Mouse (Mus musculus): ENCODE data around the gene Tcte3.
A peak's percentile ranks its signal among the peaks of the same experiment; 100 is the strongest.
"Not testable (repeated sequence)": the region's sequence is repeated elsewhere in the genome, so short reads cannot be mapped to it uniquely, and the experiment has no call there.

The Tcte3 gene

DNA sequence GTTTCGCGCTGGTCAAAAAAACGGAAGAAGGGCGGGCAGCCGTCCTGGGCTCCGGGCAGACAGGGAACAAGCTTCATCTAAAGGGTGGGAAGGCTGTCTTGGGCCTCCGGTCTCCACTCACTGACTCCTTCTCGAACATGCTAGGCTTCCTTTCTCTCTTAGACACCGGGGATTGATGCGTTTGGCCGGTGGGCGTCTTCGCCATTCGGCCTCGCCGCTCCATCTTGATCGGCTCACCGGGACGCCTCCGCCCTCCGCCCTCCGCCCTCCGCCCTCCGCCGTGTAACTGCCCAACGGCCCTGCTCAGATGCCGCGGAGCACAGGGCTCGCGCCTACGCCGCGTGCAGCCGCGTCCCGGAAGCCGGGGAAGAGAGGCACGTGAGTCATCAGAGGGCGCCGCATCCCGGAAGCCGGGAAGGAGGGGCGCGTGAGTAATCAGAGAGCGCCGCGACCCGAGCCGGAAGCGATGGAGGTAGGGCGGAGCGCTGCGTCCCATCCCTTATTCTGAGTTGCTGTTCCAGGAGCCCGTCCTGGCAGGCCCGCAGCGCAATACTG lies at the start of gene Tcte3, which contains the start of the genes Ermard and Gm3448:
Tcte3 (minus strand) TSS at position 314 of the 555 bp plus-strand sequence.
Ermard (plus strand) TSS at position 34 of the 555 bp plus-strand sequence.
Gm3448 (minus strand) TSS at position 363 of the 555 bp plus-strand sequence.
- DNase-seq: peak; percentile 67 to 69

DNA sequence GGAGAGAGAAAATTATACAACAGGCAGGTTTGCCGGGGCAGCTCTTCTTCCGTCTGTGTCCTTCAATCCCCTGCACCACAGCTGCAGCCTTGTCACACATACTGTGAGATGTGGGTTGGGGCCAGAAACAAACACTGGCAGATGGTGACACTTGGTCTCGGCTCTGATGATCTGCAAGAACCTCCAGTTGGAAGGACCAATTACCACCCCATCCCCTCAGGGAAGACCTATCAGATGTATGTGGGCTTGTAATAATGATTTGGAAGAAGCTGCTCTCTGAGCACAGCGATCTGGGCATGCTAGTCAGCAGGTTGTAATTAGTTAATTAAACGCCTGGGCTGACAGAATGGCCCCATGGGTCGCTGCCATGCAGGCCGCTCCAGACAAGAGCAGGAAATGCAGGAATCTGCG lies 47.3 kb upstream of the Tcte3 start:
- peak; percentile 15 to 41 for DNase-seq

DNA sequence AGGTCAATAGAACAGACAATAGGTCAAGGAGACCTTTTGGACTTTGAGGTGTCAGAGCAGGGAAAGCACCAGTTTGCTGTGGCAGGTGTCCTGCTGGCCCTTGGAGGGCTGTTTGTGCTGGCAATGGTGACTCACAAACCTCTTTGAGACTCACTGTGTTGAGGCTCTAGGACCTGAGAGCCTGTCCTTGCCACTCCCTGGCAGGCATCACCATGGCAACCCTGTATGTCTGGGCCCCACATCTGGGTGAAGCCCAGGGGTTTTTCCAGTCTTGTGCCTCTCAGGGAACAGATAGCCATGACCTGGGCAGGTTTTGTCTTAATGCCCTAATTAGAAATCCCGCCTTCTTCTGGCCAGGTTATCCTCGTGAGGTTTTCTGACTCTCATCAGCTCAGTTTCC lies 46.9 kb upstream of the Tcte3 start:
- DNase-seq: peak in 1 of 2 experiments; percentile 12

DNA sequence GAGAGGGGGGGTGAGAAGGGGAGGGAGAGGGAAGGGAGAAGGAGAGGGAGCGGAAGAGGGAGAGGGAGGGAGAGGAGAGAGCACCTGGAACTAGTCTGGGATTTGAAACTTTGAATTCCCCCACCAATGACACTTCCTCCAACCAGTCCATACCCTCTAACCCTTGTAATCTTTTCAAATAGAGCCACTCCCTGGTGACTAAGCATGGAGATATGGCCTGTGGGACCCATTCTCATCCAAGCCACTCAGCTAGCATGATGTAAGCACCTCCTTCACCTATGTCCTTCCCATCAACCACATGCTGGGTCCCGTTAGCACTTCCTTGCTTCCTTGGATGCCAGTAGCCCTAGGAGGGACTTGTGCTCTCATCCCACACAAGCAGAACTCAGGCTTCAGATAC lies 43.7 kb upstream of the Tcte3 start:
- DNase-seq: no peak

DNA sequence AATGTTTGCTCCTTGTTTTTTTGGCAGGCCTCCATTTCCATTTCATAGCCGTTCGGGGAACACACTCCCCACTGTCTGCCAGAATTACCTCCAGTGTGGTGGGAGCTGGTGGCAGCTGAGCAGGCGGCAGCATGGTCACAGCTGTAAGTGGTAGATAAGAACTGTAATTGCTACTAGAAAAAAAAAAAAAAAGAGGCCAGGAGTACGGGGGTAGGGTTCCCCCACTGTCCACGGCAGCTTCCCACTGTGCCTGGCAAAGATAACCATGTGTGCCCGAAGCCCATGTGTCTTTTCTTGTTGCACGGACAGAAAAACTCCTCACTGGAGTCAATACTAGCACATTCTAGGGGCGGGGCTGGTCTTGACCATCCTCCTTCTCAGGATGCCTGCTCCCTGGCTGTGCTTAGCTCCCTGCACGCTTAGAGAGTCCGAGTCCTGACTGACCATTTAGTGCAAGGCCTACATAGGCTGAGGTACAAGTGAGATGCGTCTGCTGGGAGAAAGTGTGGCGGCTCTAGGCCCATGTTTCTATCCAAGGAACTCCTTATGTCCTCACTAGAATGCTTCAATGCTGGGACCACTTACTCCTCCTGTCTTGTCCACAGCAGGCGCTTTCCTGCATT lies 43.0 kb upstream of the Tcte3 start:
- no peak for DNase-seq

DNA sequence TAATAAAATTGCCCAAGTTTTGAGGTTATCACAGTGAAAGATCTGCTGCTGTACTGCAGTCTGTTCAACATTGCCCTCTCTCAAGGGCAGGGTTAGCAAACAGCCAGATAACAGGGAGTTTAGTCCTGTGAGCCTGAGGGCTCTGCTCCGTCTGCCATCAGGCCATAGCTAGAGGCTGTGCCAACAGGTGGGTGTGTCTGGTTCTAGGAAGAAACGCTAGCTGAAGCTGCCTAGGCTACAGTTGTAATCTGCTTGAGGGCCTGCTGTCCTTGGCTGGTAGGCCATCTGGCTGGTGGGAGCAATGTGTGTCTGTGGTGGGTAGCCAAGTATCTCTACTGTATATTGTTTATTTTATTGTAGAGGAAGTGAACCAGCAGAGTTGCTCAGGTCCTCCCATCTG lies 36.2 kb upstream of the Tcte3 start:
- peak in 1 of 2 experiments; percentile 28 for DNase-seq

DNA sequence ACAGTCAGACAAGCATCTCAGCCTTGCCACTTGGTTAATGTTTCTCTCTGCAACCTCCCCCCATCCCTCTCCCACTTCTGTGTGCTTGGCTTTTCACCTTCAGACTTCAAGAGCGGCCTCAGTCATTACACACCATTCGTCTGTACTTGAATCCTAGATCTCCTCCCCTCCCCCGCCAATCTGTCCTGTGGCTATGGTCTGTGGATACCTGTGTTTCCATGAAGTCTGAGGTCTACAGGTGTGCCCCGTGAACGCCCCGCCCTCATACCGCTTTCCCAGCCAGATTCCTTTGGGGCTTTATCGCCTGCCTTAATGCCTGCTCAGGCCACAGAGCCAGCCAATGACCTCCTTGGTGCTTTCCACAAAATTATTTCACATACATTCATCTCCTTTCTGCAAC lies 33.7 kb upstream of the Tcte3 start:
- no peak for DNase-seq

DNA sequence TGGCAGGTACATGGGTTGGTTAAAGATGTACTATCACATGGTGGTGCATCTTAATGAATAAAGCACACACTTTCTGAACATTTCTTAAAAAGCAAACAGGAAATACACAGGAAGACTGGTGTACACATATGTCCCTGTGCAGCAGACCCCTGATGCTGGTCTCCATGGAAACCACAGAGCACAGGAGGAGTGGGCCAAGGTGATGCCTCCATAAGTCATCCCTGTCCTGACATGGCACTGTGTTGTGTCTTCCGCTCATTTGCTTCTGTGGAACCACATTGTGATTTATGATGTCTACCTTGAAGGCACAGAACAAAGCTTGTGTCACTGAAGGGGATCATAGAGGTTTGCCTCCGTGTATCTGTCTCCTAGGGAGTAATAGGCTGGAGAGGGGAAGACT lies 30.9 kb upstream of the Tcte3 start:
- DNase-seq: no peak

DNA sequence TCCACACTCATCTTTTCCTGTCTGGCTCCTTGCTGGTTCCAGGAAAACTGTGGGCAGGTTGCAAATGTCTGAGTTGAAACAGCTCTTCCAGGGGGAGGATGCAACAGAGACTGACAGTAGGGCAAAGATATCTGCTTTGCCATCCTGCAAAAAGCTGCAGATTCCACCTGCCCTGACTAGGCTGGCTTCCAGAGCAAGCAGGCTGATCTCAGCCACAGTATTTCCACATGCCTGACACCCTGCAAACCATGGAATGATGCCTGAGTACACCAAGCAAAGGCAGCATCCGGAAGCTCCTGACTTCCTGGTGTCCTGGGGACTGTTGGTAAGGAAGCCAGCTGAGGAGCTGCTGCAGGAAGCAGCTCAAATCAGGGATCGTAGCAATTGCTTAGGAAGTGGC lies 27.8 kb upstream of the Tcte3 start:
- peak in 1 of 2 experiments; percentile 21 for DNase-seq

DNA sequence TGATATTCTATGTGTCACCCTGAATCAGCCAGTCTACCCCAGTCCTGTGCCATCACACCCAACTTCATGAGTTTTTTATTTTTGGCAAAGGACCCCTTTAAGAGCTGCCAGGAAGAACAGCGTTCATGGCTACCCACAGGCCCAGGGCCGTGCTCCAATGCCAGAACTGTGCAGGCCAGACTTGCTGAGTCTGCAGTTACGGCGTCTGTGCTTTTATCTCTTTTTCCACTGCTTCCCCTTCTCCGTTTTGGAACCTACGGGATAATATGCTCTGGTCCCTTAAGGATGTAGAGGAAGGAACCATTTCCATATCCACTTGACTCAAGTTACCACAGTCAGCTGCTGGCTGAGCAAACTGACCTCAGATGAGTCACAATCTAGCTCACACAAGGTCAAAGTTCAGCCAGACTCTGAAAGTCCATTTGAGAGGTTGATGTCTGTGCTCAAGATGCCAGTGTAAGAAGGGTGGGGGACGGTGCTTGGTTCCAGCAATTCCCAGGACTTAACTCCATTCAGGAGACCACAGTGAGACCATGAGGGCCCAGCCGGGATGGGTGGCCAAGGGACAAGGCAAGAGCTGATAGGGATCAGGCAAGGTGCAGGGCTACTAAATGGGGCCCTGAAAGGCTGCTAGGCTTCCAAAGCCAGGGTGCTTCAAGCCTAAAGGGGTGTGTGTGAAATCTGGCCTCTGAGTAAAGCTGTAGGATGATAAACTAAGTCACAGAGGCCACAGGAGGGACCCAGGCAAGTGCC lies 26.9 kb upstream of the Tcte3 start:
- DNase-seq: no peak

DNA sequence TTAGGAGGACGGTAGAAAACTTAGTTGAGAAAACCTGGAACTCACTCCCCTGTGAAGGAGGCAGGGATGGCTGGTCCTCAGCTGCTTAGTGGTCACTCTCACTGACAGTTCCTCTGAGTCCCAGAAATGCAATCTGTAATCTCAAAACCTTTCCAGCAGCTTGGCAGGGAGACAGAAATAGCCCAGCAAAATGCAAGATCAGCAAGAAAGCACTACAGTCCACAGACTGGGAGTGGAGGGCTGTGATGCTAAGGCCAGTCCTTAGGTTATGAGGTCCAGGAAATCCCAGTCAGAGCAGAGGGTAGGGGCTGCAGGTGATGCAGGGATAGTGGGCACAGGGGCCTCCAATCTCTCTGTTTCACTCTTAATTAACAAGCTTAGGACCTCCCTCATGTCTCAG lies 25.6 kb upstream of the Tcte3 start:
- DNase-seq: no peak

DNA sequence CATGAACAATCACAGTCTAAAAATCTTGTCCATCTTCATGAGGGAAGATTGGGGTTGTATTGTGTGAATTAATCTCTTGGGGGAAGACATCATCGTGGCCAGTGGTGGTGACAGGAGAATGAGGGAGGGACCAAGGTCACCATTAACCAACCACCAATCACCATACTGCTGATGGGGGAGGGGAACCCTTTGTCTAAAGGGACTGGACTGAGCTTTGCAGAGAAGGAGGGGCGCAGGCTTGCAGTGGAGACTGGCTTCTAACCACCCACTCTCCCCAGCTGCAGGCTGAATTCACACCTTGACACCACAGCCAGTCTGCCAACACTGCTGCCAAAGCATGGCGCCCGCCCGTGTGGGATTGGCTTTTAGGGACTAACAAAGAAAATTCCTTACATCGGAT lies 24.8 kb upstream of the Tcte3 start:
- DNase-seq: peak in 1 of 2 experiments; percentile 20

DNA sequence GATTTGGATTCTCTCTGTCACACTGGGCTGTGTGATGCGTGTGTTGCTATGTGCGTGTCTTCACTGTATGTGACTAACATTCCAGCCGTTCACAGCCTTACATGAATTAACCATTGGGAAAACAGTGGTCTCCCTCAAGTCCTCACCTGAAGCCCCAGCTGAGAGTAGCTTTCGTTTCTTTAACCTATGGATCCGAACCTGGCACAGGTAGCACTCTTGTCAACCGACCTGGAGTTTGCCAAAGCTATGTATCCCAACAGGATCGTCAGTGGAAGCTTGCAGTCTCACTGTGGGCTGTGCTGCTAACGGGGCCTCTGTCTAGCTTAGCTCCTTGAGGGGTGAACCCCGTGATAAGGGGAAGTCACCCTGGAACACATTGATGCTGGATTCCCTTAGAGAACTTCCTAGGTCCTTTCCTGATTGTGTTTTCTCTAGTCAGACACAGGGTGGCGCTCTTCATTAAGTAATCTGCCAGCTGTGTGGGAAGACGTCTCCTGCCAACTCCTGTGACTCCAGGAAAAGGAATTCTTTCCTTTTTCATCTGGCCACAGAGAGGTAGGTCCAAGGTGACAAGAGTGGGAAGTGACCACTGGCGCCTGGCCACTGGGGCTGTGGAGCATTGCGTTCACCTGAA lies 24.2 kb upstream of the Tcte3 start:
- peak; percentile 60 to 70 for DNase-seq

DNA sequence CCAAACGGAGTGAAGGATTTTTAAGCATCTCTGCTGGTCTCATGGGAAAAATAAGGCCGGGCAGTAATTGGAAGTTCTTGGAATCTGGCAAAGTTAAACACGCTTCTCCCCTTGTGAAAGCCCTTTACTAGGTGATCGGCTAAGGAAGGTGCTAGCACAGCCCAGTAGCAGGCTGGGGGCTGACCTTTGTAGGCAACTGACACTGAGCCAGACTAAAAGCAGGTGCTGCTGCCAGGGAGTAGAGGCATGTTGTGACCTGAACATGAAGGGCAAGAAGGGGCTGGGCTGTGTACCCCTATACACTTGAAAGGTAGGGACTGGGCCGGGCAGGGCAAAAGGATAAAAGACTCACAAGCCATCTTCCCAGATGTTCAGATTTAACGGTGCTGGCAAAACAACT lies 19.1 kb upstream of the Tcte3 start:
- no peak for DNase-seq

DNA sequence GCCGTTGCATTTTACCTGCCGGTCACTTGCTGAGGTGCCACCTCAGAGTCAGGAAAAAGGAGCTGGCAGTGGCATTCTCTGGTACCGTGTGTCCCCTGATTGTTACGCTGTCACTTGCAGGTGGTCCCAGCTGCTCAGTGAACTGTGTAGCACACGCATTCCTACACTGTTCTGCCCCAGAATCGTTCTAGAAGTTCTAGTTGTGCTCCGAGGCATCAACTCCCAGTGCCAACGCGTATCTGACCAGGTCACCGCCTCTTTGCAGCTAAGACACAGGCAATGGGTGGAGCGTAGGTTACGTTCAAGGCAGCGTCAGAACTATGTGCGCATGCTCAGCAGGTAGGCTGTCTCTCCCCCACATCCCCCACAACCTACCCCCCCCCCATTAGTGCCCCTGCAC lies 18.4 kb upstream of the Tcte3 start:
- DNase-seq: no peak

DNA sequence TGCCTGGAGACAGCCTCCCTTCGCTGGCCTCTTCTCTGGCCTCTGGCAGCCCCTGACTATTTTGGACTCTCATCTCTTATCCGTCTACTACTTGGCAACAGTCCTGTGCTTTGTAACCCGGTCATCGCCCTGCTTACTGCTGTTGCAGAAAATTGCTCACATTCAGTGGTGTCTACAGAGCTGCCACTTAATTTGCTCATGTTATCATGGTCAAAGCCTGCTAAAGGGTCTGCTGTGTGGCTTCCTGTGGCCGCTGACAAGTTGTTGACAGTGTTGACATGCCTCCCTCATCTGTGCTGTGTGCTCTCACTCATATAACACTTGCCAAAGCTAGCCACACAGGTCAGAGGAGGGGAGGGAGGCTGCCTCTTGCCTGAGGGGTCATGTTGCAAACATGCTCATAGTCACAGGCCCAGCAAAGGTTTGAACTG lies 16.9 kb upstream of the Tcte3 start:
- no peak for DNase-seq

DNA sequence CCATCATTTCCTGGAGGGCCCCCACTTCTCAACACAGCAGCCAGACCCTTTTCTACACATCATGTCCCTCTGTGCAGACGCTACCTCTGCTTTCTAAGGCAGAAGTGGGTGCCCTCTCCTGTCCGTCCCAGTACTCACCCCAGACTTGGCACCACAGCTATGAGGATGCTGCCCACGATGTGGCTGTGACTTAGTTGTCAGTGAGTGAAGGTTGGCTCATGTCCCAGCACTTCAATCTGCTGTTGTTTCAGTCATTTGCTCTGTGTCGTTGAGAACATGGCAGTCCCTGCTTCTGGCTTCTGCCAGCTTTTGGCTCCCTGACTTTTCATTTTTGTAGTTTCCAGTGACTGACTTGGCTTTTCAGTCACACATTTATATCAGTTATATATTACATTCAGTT lies 14.6 kb upstream of the Tcte3 start:
- DNase-seq: no peak

DNA sequence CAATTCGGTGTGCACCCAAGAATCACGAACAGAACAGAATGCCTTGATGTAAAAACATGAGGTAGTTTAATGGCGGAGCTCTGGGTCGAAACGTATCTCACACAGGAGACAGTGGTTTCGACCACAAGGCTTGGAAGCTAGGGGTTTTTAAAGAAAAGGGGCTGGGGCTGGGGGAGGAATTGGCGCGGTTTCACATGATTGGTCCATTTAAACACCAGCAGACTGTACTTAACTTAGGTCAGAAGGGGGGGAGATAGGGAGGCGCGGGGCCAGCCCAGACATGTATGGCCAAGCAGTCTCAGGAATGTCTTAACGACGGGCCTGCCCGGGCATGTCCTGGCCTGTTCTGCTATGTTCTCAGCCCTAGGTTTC lies 12.5 kb upstream of the Tcte3 start:
- not testable (repeated sequence) for DNase-seq

DNA sequence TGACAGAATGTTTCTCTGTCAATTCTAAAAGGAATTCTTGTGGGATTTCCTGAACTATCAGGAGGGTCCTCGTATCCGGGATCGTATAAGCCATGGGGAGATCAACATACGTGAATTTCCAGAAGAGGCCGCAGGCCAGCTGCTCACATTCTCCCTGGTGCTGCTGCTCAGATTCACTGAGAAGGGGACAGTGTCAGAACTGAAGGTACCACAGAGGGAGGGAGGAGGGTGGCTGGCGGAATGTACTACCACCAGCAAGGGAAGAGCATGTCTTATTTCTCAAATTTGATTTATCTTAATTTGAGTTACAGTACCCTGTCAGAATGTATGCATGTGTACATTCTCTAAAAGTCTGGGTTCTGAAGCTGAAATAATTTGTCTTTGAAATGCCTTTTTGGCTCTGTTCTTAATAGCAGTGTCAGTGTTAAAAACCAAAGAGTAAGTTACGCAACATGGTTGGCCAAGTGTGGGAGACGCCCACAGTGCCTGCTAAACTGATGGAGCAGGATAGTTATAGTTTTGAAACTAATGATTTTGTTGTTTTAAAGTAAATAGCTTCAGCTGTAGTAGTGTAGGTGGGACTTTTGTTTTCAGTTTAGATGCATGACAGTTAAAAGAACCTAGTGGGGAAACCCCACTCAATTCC lies 12.0 kb upstream of the Tcte3 start:
- not testable (repeated sequence) for DNase-seq

DNA sequence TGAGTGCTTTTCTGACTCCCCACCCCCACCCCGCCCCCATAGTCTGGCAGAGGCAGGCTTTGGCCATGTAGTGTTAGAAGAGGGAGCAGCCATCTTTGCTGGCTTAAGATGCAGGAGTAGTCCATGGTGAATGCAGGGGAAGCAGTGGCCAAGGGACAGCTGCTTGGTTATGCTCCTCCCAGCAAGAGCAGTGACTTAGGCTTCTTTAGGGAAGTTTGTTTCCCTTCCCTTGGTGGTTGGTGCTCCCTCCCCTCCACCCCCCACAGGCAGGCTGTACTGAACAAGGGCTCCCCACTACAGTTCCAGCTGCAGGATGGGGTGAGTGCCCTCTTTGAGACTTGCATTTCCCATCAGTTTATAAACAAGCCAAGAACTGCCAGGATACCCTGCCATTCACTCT lies 11.5 kb upstream of the Tcte3 start:
- DNase-seq: not testable (repeated sequence)

DNA sequence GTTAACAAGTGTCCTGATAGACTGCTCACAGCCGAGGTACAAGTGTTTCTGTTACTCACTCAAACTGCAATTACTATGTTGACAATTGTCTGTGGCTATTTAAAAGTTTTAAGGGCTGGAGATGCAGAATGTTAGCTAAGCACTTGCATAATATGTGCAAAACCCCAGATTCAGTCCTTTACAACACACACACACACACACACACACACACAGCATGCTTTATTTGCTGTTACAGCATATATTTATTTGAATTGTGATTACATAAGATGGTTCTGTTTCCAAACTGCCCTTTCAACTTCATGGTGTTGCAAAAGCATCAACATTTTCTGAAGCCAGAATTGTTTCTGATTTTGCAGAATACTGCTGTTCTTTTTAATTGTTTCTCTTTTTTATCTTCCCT lies 9.1 kb upstream of the Tcte3 start:
- DNase-seq: not testable (repeated sequence)

DNA sequence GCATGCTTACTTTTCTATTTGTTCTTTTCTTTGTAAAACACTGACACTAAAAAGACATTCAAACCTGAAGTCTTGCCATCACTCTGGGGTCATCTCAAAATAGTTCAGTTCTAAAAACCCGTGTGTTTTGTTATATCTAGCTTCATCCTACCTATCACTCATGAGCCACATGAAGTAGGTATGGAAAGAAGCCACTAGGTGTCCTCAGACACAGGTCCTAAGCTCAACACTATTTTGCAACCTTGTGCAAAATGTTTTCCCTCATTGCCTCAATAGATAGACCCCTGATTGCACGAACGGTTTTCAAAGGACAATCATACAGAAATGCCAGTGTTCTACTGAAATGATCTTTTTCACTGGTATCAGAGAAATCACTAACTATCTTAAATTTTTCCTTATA lies 833 bp downstream of the Tcte3 start:
- DNase-seq: not testable (repeated sequence)

DNA sequence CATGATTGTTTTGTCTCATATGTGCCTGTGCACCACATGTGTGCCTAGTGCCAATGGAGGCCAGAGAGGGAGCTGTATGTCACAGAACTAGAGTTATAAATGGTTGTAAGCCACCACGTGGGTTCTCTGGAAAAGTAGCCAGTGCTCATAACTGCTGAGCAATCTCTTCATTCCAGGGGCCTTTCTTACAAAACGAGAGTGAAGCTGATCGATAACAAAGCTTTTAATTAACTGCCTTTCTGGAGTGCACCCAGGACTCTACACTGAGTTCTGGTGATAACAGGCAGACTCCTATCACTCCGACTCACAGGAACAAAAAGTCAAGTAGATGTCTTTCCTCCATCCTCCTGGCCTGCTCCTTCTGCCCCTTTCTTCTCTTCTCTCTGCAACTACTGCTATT lies 9.9 kb downstream of the Tcte3 start:
- DNase-seq: not testable (repeated sequence)

Measured in cerebellum, postnatal 25 days (tissue).